Mouse (Mus musculus): ENCODE results near the gene Slc35b1. TPM values are rescaled to one million over a fixed set of nuclear protein-coding genes. Genes with fewer than 3 reads are reported as not detected.

The Slc35b1 gene
- total and polyA plus RNA-seq, 3 experiments = 47.0 to 125 (median 75.1) TPM

DNA sequence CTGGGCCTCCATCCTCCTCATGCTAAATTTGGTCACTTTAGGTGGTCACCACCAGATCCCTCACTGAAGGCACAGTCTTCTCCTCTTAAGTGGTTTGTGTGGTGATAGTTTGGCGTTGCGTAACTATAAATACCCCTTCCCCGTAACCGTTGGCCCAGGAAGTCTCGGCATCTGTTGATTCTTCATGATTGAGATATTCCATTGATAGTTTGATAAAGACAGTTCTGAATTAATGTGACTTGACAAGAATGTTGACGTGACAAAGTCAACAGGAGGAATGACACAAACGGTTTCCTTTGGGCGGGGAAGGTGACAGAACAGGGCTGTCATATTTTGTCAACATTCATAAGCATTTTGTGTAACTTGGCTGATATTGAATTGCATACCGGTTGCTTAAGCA, 31.3 kb upstream of the Slc35b1 start:
- H3K27ac ChIP-seq (ENCODE audit: insufficient read depth, low read depth) = no peak overlapping the region
- in situ Hi-C loops (cut with MboI; ENCODE audit: low pct_ligation_motif_present, low pct_unique_long_range_greater_than_20kb, low sequenced_read_pairs) = no loop called here

DNA sequence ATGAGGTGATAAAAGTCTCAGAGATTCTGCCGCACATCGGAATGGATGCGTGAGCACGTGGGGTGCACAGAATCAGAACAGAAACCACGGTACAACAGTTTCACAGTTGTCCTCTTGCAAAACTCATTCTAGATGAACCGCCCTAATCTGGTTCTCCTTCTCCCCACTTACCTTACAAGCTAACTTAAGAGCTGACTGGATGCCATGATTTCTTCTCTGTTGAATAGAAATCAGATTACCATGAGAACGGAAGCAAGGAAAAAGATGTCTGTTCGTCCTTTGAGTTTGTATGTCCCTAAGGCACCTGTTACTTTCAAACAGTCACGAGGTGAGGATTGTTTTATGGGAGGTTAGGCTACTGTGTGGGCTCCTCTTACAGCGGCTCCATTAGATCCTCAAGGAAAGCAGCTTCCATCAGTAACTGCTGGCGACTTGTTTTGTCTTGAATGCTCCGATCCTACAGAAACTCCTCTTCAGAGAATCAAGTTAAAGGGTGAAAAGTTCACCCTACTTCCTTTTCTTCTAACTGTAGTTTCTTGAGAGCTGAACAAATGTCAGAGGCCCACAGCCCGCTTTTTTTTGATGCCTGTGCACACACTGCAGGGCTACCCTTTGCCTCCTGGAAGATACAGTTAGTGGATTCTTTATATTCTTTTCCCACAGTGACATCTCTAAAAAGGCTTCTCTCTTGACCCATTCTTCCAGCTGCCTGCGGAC, 30.1 kb upstream of the Slc35b1 start:
- peaks cover 38% of the 10 kb centered on the region for H3K27me3 ChIP-seq (replicated peaks)
- H3K36me3 ChIP-seq (replicated peaks in 1 of 2; ENCODE audit: control insufficient read depth in 1 of 2, insufficient read depth in 1 of 2, low read length in 1 of 2) = no peaks in the 10 kb centered on the region
- peaks cover 22 to 27% of the 10 kb centered on the region in 2 experiments for H3K4me1 ChIP-seq (ENCODE audit: control insufficient read depth in 1 of 2, insufficient read depth in 2 of 2)
- no peaks in the 10 kb centered on the region for H3K79me2 ChIP-seq (replicated peaks; ENCODE audit: control insufficient read depth, extremely low read depth, insufficient read depth, poor library complexity, severe bottlenecking)
- no peaks in the 10 kb centered on the region for H3K9me3 ChIP-seq (replicated peaks; ENCODE audit: low read length)
- DNase-seq (ENCODE audit: extremely low read depth) = no peak
- in situ Hi-C loops (cut with MboI; ENCODE audit: low pct_ligation_motif_present, low pct_unique_long_range_greater_than_20kb, low sequenced_read_pairs) = no loop called here
- H3K9ac ChIP-seq (ENCODE audit: insufficient read depth, low read depth) = 0 out of 2 replicates have a peak overlapping the region, but pooled peaks have one; percentile 1
- H3K27ac ChIP-seq (ENCODE audit: insufficient read depth, low read depth) = no peak overlapping the region
- no peak overlapping the region for H3K4me3 ChIP-seq (replicated peaks in 1 of 3; ENCODE audit: low read depth in 2 of 3, low read length in 2 of 3, poor library complexity in 1 of 3)
- H3K4me2 ChIP-seq (ENCODE audit: insufficient read depth, low read depth, poor library complexity, severe bottlenecking) = peak overlapping the region; percentile 73
- dilution Hi-C loops (cut with MboI; ENCODE audit: extremely low pct_ligation_motif_present, extremely low pct_unique_long_range_greater_than_20kb, low sequenced_read_pairs) = no loop called here
- TF ChIP-seq SMC3 (IDR thresholded peaks at IDR 0.05; ENCODE audit: low read depth, low read length) = no peak
- no peak for TF ChIP-seq UBTF (IDR thresholded peaks at IDR 0.05; ENCODE audit: low read depth, low read length)
- TF ChIP-seq IRF4 (IDR thresholded peaks at IDR 0.05; ENCODE audit: low read depth, low read length) = peak; percentile 20; the same call in 1 of the 2 replicates
- TF ChIP-seq MAFK (IDR thresholded peaks at IDR 0.05; ENCODE audit: insufficient replicate concordance, low read length) = no peak
- no peak for TF ChIP-seq CHD2 (IDR thresholded peaks at IDR 0.05; ENCODE audit: low read length)
- no peak for TF ChIP-seq KAT2A (IDR thresholded peaks at IDR 0.05; ENCODE audit: insufficient replicate concordance, low read length)
- TF ChIP-seq EP300 (IDR thresholded peaks at IDR 0.05; ENCODE audit: low read length) = peak; percentile 44; the same call in 1 of the 2 replicates
- TF ChIP-seq ETS1 (conservative IDR thresholded peaks at IDR 0.05; ENCODE audit: low read depth, low read length) = no peak
- TF ChIP-seq MEF2A (IDR thresholded peaks at IDR 0.05; ENCODE audit: borderline replicate concordance, low read depth, low read length) = no peak
- TF ChIP-seq CTCF (conservative IDR thresholded peaks at IDR 0.05 in 1 of 2, IDR thresholded peaks at IDR 0.05 in 1 of 2; ENCODE audit: low read depth in 2 of 2, low read length in 2 of 2) = no peak
- no peak for TF ChIP-seq GABPA (IDR thresholded peaks at IDR 0.05; ENCODE audit: insufficient replicate concordance, low read depth, low read length)
- TF ChIP-seq ELF1 (IDR thresholded peaks at IDR 0.05; ENCODE audit: low read depth, low read length) = no peak
- TF ChIP-seq USF2 (conservative IDR thresholded peaks at IDR 0.05; ENCODE audit: low read depth, low read length) = peak; percentile 38; the same call in 1 of the 2 replicates
- TF ChIP-seq POLR2A (IDR thresholded peaks at IDR 0.05; ENCODE audit: low read depth, low read length) = no peak
- no peak for TF ChIP-seq JUN (IDR thresholded peaks at IDR 0.05; ENCODE audit: insufficient read depth, low read depth, low read length)
- 0 out of 2 replicates have a peak, but pooled peaks have one; percentile 38 for TF ChIP-seq RCOR1 (conservative IDR thresholded peaks at IDR 0.05; ENCODE audit: low read depth, low read length)
- no peak for TF ChIP-seq NRF1 (IDR thresholded peaks at IDR 0.05; ENCODE audit: low read depth, low read length)
- no peak for TF ChIP-seq NELFE (IDR thresholded peaks at IDR 0.05; ENCODE audit: low read depth, low read length)
- no peak for TF ChIP-seq JUND (conservative IDR thresholded peaks at IDR 0.05; ENCODE audit: low read depth, low read length)
- TF ChIP-seq SIN3A (IDR thresholded peaks at IDR 0.05; ENCODE audit: low read length) = peak; percentile 58; the same call in 1 of the 2 replicates
- no peak for TF ChIP-seq ZMIZ1 (IDR thresholded peaks at IDR 0.05; ENCODE audit: low read depth, low read length)
- no peak for TF ChIP-seq PAX5 (IDR thresholded peaks at IDR 0.05; ENCODE audit: low read length)
- no peak for TF ChIP-seq ZC3H11A (IDR thresholded peaks at IDR 0.05; ENCODE audit: low read depth, low read length)
- peak; percentile 85 for TF ChIP-seq MYC (IDR thresholded peaks at IDR 0.05; ENCODE audit: low read depth, low read length)
- TF ChIP-seq CHD1 (IDR thresholded peaks at IDR 0.05; ENCODE audit: low read depth, low read length) = no peak
- no peak for TF ChIP-seq ZKSCAN1 (IDR thresholded peaks at IDR 0.05; ENCODE audit: borderline replicate concordance, low read depth, low read length)

More for the DNA sequence above, 31.3 kb upstream of the Slc35b1 start:
- H3K9ac ChIP-seq (ENCODE audit: insufficient read depth, low read depth) = no peak overlapping the region
- no peak overlapping the region for H3K4me3 ChIP-seq (replicated peaks in 1 of 3; ENCODE audit: low read depth in 2 of 3, low read length in 2 of 3, poor library complexity in 1 of 3)
- dilution Hi-C loops (cut with MboI; ENCODE audit: extremely low pct_ligation_motif_present, extremely low pct_unique_long_range_greater_than_20kb, low sequenced_read_pairs) = no loop called here
- H3K4me2 ChIP-seq (ENCODE audit: insufficient read depth, low read depth, poor library complexity, severe bottlenecking) = no peak overlapping the region
- no peaks in the 10 kb centered on the region for H3K79me2 ChIP-seq (replicated peaks; ENCODE audit: control insufficient read depth, extremely low read depth, insufficient read depth, poor library complexity, severe bottlenecking)
- peaks cover 31% of the 10 kb centered on the region for H3K27me3 ChIP-seq (replicated peaks)
- no peaks in the 10 kb centered on the region for H3K9me3 ChIP-seq (replicated peaks; ENCODE audit: low read length)
- H3K4me1 ChIP-seq (ENCODE audit: control insufficient read depth in 1 of 2, insufficient read depth in 2 of 2) = peaks cover 22 to 27% of the 10 kb centered on the region in 2 experiments
- TF ChIP-seq UBTF (IDR thresholded peaks at IDR 0.05; ENCODE audit: low read depth, low read length) = no peak
- no peak for TF ChIP-seq POLR2AphosphoS2 (IDR thresholded peaks at IDR 0.05; ENCODE audit: low read depth, low read length)
- TF ChIP-seq SIN3A (IDR thresholded peaks at IDR 0.05; ENCODE audit: low read length) = no peak
- no peak for TF ChIP-seq JUN (IDR thresholded peaks at IDR 0.05; ENCODE audit: insufficient read depth, low read depth, low read length)
- no peak for TF ChIP-seq EP300 (IDR thresholded peaks at IDR 0.05; ENCODE audit: low read length)
- no peak for TF ChIP-seq ZNF384 (IDR thresholded peaks at IDR 0.05; ENCODE audit: low read depth, low read length)
- no peak for TF ChIP-seq ETS1 (conservative IDR thresholded peaks at IDR 0.05; ENCODE audit: low read depth, low read length)
- no peak for TF ChIP-seq NRF1 (IDR thresholded peaks at IDR 0.05; ENCODE audit: low read depth, low read length)
- no peak for TF ChIP-seq CHD2 (IDR thresholded peaks at IDR 0.05; ENCODE audit: low read length)
- no peak for TF ChIP-seq RAD21 (IDR thresholded peaks at IDR 0.05; ENCODE audit: low read depth, low read length)
- TF ChIP-seq PAX5 (IDR thresholded peaks at IDR 0.05; ENCODE audit: low read length) = no peak
- TF ChIP-seq ZMIZ1 (IDR thresholded peaks at IDR 0.05; ENCODE audit: low read depth, low read length) = no peak
- no peak for TF ChIP-seq TCF12 (IDR thresholded peaks at IDR 0.05; ENCODE audit: low read depth, low read length)
- TF ChIP-seq MXI1 (IDR thresholded peaks at IDR 0.05; ENCODE audit: low read depth, low read length) = no peak
- no peak for TF ChIP-seq RCOR1 (conservative IDR thresholded peaks at IDR 0.05; ENCODE audit: low read depth, low read length)
- no peak for TF ChIP-seq MAX (IDR thresholded peaks at IDR 0.05; ENCODE audit: low read length)
- no peak for TF ChIP-seq MAZ (IDR thresholded peaks at IDR 0.05; ENCODE audit: low read depth, low read length)
- TF ChIP-seq JUND (conservative IDR thresholded peaks at IDR 0.05; ENCODE audit: low read depth, low read length) = no peak
- H3K36me3 ChIP-seq (replicated peaks in 1 of 2; ENCODE audit: control insufficient read depth in 1 of 2, insufficient read depth in 1 of 2, low read length in 1 of 2) = no peaks in the 10 kb centered on the region
- DNase-seq (ENCODE audit: extremely low read depth) = no peak

Measured in CH12.LX (cell line).